Mouse (Mus musculus) left cerebral cortex, postnatal 10 days (tissue): ENCODE measurements around the gene Wdhd1. TPM values are rescaled to one million over a fixed set of nuclear protein-coding genes. Genes with fewer than 3 reads are reported as not detected.
"Not testable (repeated sequence)": the region's sequence is repeated elsewhere in the genome, so short reads cannot be mapped to it uniquely, and the experiment has no call there.

Experiments used
- DNase-seq, 2 experiments: peaks; one replicate each; pipeline ENCODE4 v3.0.0; 2021 to 2022; ENCODE audit warnings: low spot score in 2 of 2, mixed read lengths in 1 of 2; ENCODE audit errors: extremely low spot score in 1 of 2
- intact Hi-C: fragments of 180-260 bp; cut with DNase I; formaldehyde crosslinking; loops from one replicate; pipeline ENCODE4 v1.15.1; 2025
- total RNA-seq, 2 experiments: library from RNA; stranded (reverse); gene quantifications; 2 replicates each; pipeline ENCODE4 v1.2.3; 2021

The Wdhd1 gene
- 1 to 10 TPM; 6.1 to 6.3 TPM for total RNA-seq

GRCm38 (mm10) chr14:47276637-47277393 is at the start of gene Wdhd1, which contains the start of gene Socs4:
Wdhd1 (minus strand) TSS chr14:47276857.
Socs4 (plus strand) TSS chr14:47276931.
- DNase-seq, result peak; percentile 89 to 96
- intact Hi-C loops, result no loop called here

- DNase-seq, result no peak
- intact Hi-C loops, result no loop called here
Observed at GRCm38 (mm10) chr14:47325965-47326761, 49.5 kb upstream of the Wdhd1 start.

GRCm38 (mm10) chr14:47321581-47321980 is 44.9 kb upstream of the Wdhd1 start:
- DNase-seq, intact Hi-C loops: not testable (repeated sequence)

- DNase-seq, result no peak
- intact Hi-C loops, result no loop called here
Observed at GRCm38 (mm10) chr14:47319362-47319761, 42.7 kb upstream of the Wdhd1 start.

GRCm38 (mm10) chr14:47310342-47311181 is 33.9 kb upstream of the Wdhd1 start:
- DNase-seq, result no peak
- intact Hi-C loops, result no loop called here

GRCm38 (mm10) chr14:47309061-47309460 is 32.4 kb upstream of the Wdhd1 start:
- intact Hi-C loops, result no loop called here
- no peak for DNase-seq

GRCm38 (mm10) chr14:47307669-47308068 is 31.0 kb upstream of the Wdhd1 start:
- intact Hi-C loops, result no loop called here

GRCm38 (mm10) chr14:47305933-47306332 is 29.3 kb upstream of the Wdhd1 start:
- DNase-seq, result no peak
- intact Hi-C loops, result no loop called here

More at GRCm38 (mm10) chr14:47307669-47308068, 31.0 kb upstream of the Wdhd1 start:
- DNase-seq, result no peak

- no peak for DNase-seq
- intact Hi-C loops, result no loop called here
Observed at GRCm38 (mm10) chr14:47304814-47305405, 28.3 kb upstream of the Wdhd1 start.

GRCm38 (mm10) chr14:47302885-47303680 is 26.4 kb upstream of the Wdhd1 start:
- no peak for DNase-seq
- intact Hi-C loops, result no loop called here

GRCm38 (mm10) chr14:47298819-47299261 is 22.2 kb upstream of the Wdhd1 start:
- intact Hi-C loops, result no loop called here
- DNase-seq, result peak in 1 of 2 experiments; percentile 62

- intact Hi-C loops, result no loop called here
Observed at GRCm38 (mm10) chr14:47298408-47298792, 21.7 kb upstream of the Wdhd1 start.

GRCm38 (mm10) chr14:47297785-47298407 is 21.2 kb upstream of the Wdhd1 start, which contains the start of gene Mapk1ip1l:
Mapk1ip1l (plus strand) TSS chr14:47298266.
- DNase-seq, result peak; percentile 84 to 92

More at GRCm38 (mm10) chr14:47298408-47298792, 21.7 kb upstream of the Wdhd1 start:
- DNase-seq, result no peak

GRCm38 (mm10) chr14:47296232-47296631 is 19.6 kb upstream of the Wdhd1 start:
- intact Hi-C loops, result no loop called here
- no peak for DNase-seq

More at GRCm38 (mm10) chr14:47297785-47298407, 21.2 kb upstream of the Wdhd1 start, which contains the start of gene Mapk1ip1l:
- intact Hi-C loops, result no loop called here

GRCm38 (mm10) chr14:47294136-47294535 is 17.5 kb upstream of the Wdhd1 start:
- intact Hi-C loops, result no loop called here
- no peak for DNase-seq

- no peak for DNase-seq
- intact Hi-C loops, result no loop called here
Observed at GRCm38 (mm10) chr14:47291772-47292171, 15.1 kb upstream of the Wdhd1 start.

GRCm38 (mm10) chr14:47287021-47287420 is 10.4 kb upstream of the Wdhd1 start:
- intact Hi-C loops, result no loop called here
- no peak for DNase-seq
